Mouse (Mus musculus) ES-E14 (cell line): ENCODE data around the gene Desi1. TPM values are rescaled to one million over a fixed set of nuclear protein-coding genes. Genes with fewer than 3 reads are reported as not detected.

Experiments
- DNase-seq: peaks from one replicate; pipeline ENCODE4 v3.0.0-alpha.2; 2013; ENCODE audit warnings: low read depth, low spot score
- H3K27ac ChIP-seq: 2 replicates; pipeline ENCODE4 v1.5.1; 2012; ENCODE audit warnings: low read depth, mild to moderate bottlenecking, low read length, moderate library complexity, mixed read lengths; ENCODE audit not compliant: poor library complexity, insufficient read depth, severe bottlenecking
- H3K36me3 ChIP-seq: 2 replicates; pipeline ENCODE4 v1.6.1; 2012; ENCODE audit warnings: mild to moderate bottlenecking, low read length, moderate library complexity, mixed read lengths; ENCODE audit not compliant: control insufficient read depth, poor library complexity, insufficient read depth, severe bottlenecking
- H3K4me1 ChIP-seq, 2 experiments: fragments of 150-350 bp in 1 of 2; sonication (generic) in 1 of 2; 2 replicates each; pipeline ENCODE4 v1.6.1; 2012; ENCODE audit warnings: low read length in 2 of 2, mild to moderate bottlenecking in 1 of 2, mixed read lengths in 1 of 2; ENCODE audit not compliant: control insufficient read depth in 2 of 2, insufficient read depth in 2 of 2, poor library complexity in 1 of 2
- H3K4me3 ChIP-seq, 2 experiments: fragments of 150-350 bp in 1 of 2; sonication (generic) in 1 of 2; 2 replicates each; pipeline ENCODE4 v1.5.1; 2012; ENCODE audit warnings: low read length in 2 of 2, low read depth in 1 of 2, mild to moderate bottlenecking in 1 of 2, mixed read lengths in 1 of 2; ENCODE audit not compliant: insufficient read depth in 1 of 2, poor library complexity in 1 of 2, severe bottlenecking in 1 of 2
- H3K9ac ChIP-seq: 2 replicates; pipeline ENCODE4 v1.6.1; 2012; ENCODE audit warnings: low read depth, mild to moderate bottlenecking, low read length, mixed read lengths; ENCODE audit not compliant: poor library complexity, insufficient read depth, severe bottlenecking
- H3K9me3 ChIP-seq: fragments of 150-350 bp; sonication (generic); 2 replicates; pipeline ENCODE4 v1.6.1; 2012; ENCODE audit warnings: low read depth, mild to moderate bottlenecking, low read length; ENCODE audit not compliant: control insufficient read depth, insufficient read depth
- CHD2 ChIP-seq: IDR thresholded peaks from 2 replicates; pipeline ENCODE4 v1.6.1; 2014; ENCODE audit warnings: mild to moderate bottlenecking, low read depth, low read length, inconsistent platforms
- HCFC1 ChIP-seq: IDR thresholded peaks from 2 replicates; pipeline ENCODE4 v1.6.1; 2012; ENCODE audit warnings: low read length, inconsistent platforms, borderline replicate concordance; ENCODE audit not compliant: insufficient read depth
- MAFK ChIP-seq: IDR thresholded peaks from 2 replicates; pipeline ENCODE4 v1.6.1; 2014; ENCODE audit warnings: mild to moderate bottlenecking, low read depth, low read length, inconsistent platforms; ENCODE audit not compliant: insufficient read depth
- ZC3H11A ChIP-seq: IDR thresholded peaks from 2 replicates; pipeline ENCODE4 v1.6.1; 2012; ENCODE audit warnings: low read depth, mild to moderate bottlenecking, inconsistent platforms, low read length, borderline replicate concordance
- ZNF384 ChIP-seq: IDR thresholded peaks from 2 replicates; pipeline ENCODE4 v1.6.1; 2012; ENCODE audit warnings: low read depth, low read length, inconsistent platforms
- in situ Hi-C, 2 experiments: fragments of 600-800 bp; cut with MboI; formaldehyde crosslinking; loops; one replicate each; pipeline ENCODE4 v1.15.1; 2025; ENCODE audit warnings: low sequenced_read_pairs in 2 of 2, inconsistent platforms in 1 of 2; ENCODE audit not compliant: unreplicated experiment in 2 of 2
- total RNA-seq: library from RNA; depleted of rRNA; stranded (reverse); fragments of 300-350 nt; gene quantifications from 2 replicates; pipeline ENCODE4 v1.2.3, GENCODE M21; 2012

Desi1 gene
- total RNA-seq, 1 experiment, result 15.9 TPM

DNA sequence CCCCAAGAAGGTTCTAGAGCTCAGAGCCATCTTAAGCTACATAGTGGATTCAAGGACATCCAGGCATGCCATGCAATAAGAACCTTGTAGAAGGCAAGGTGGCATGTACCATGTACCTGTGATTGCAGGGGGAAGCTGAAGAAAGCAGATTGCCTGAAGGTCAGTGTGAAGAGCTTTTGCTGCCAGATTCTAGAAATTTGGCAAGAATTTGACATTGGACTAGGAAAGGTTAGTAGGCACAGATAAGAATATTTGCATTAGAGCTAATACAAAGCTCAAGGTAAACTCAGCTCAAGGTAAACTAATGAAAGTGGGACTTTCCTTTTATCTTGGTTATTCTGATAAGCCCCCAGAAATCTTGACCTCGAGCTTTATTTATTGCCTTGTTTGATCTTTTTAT lies 69.4 kb downstream of the Desi1 start:
- peaks cover 7 to 16% of the 10 kb centered on the region in 2 experiments; a peak in 3 of 4 replicates for H3K4me1 ChIP-seq
- H3K27ac ChIP-seq, result no peak overlapping the region
- TF ChIP-seq HCFC1 (no peak), ZNF384 (0 out of 2 replicates have a peak, but pooled peaks have one; percentile 29), CHD2 (no peak), ZC3H11A (no peak), MAFK (no peak)
- DNase-seq, result no peak
- no peaks in the 10 kb centered on the region for H3K9me3 ChIP-seq
- no peaks in the 10 kb centered on the region for H3K36me3 ChIP-seq
- in situ Hi-C loops, result no loop called here
- no peak overlapping the region for H3K9ac ChIP-seq
- H3K4me3 ChIP-seq, result no peak overlapping the region

DNA sequence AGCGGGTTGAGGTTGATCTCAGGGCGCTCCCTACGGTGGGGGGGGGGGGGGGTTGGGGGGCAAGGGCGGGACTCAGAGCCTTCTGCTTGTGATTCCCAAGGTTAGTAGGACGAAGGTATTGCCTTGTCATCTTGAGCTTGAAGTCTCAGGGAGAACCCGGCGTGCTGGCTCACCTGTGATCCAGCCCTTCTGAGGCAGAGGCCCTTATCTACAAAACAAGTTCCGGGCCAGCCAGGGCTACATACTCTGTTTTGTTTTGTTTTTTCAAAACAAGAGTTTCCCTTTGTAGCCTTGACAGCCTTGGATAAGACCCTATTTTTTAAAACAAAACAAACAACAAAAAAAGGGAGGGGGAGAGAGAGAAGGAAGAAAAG lies 72.6 kb downstream of the Desi1 start:
- TF ChIP-seq CHD2 (peak; percentile 37; the same call in 1 of the 2 replicates), HCFC1 (no peak), MAFK (0 out of 2 replicates have a peak, but pooled peaks have one; percentile 54)
- DNase-seq, result no peak
- H3K4me3 ChIP-seq, result peak overlapping the region in 1 of 2 experiments; percentile 55; a peak in 3 of 4 replicates
- H3K4me1 ChIP-seq, result peaks cover 5 to 15% of the 10 kb centered on the region in 2 experiments; a peak in 3 of 4 replicates
- H3K9me3 ChIP-seq, result no peaks in the 10 kb centered on the region
- no peak overlapping the region; the same call in 1 of the 2 replicates for H3K27ac ChIP-seq
- in situ Hi-C loops, result no loop called here
- no peak overlapping the region; the same call in 1 of the 2 replicates for H3K9ac ChIP-seq
- H3K36me3 ChIP-seq, result peaks cover 23% of the 10 kb centered on the region

DNA sequence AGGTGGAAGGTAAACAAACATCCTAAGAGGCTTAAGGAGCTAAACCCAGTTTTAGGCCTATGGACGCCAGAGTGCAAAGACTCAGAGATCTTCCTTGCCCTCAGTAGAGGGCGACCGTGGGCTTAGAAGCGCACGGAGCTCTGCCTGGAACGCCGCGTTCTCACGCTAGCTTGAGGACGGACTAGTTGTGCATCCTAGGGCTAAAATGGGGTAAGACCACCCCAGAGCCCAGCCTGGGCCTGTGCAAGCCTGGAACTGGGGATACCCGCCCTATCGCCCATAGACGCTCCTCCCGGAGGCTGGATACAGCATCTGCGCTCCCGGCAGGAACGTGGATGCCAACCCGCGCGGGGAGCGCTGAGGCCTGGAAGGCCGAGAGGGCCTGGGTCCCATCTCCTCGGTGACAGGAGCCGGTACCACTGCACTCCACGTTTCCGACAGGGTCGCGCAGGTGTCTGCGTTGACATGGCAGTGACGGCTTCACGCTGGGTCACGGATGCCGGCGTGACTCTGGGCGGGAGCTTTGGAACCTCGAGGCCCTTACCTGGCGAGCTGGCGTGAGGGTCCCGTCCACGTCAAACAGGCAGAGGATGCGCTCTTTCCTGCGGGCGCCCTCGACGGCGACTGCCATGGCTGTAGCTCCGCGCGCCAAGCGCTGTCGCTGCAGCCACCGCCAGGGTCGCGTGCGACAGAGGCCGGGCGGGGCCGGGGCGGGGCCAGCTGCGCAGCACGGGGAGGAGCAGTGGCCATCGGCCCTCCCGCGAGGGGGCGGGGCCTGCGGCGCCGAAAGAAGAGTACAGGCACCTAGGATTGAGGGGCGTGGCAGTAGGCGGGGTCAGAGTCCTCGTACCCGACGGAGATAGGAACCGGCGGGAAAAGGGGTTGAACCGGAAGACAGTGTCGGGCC lies 73.2 kb downstream of the Desi1 start, which contains the start of gene Pmm1:
Pmm1 (minus strand) TSS at position 760 of the 907 bp plus-strand sequence.
- DNase-seq, result peak; percentile 99
- Histone ChIP-seq H3K9ac (peak within 1 kb of the TSS; percentile 79), H3K4me1 (peaks cover 5 to 13% of the 10 kb centered on the region in 2 experiments; a peak in 3 of 4 replicates), H3K36me3 (peaks cover 29% of the 10 kb centered on the region), H3K9me3 (no peaks in the 10 kb centered on the region), H3K4me3 (peak within 1 kb of the TSS; percentile 79 to 98), H3K27ac (peak within 1 kb of the TSS; percentile 62)
- TF ChIP-seq ZNF384 (no peak), CHD2 (no peak), ZC3H11A (no peak), HCFC1 (no peak), MAFK (no peak)
- in situ Hi-C loops, result no loop called here

DNA sequence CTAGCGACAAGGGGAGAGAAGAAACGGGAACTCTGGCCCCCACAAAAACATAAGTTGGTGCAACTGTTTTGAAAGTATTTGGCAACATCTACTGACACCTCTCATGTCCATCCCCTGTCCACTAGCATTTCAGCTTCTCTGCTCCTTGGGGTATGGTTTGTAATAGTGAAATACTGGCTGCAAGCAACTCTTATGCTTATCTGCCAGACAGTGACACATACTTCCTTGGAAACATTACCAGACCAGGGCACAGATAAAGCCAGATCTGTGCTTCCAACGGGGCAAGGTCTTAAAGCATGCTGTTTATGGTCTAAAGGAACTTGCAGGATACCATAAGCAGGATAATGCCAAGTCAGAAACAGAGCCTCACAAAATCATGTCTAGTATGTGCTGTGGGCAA lies 74.8 kb downstream of the Desi1 start:
- Histone ChIP-seq H3K9ac (peak overlapping the region; percentile 79; the same call in 1 of the 2 replicates), H3K9me3 (no peaks in the 10 kb centered on the region), H3K4me1 (peaks cover 5 to 13% of the 10 kb centered on the region in 2 experiments; a peak in 3 of 4 replicates), H3K36me3 (peaks cover 43% of the 10 kb centered on the region), H3K4me3 (peak overlapping the region; percentile 79 to 98; a peak in 3 of 4 replicates), H3K27ac (no peak overlapping the region; the same call in 1 of the 2 replicates)
- in situ Hi-C loops, result no loop called here
- no peak for DNase-seq
- TF ChIP-seq HCFC1 (no peak), ZC3H11A (no peak), ZNF384 (no peak), CHD2 (no peak), MAFK (no peak)
